Mouse (Mus musculus) monocyte, adult 2 months (primary cell): ENCODE measurements around the gene Card9.

Experiments
- DNase-seq, 2 experiments: peaks; one replicate each; pipeline ENCODE4 v3.0.0; 2022; ENCODE audit warnings: low spot score in 2 of 2, low read depth in 1 of 2

Gene Card9

GRCm38 (mm10) chr2:26306702-26307101, 54.0 kb downstream of the Card9 start:
- no peak for DNase-seq

GRCm38 (mm10) chr2:26305555-26305954, 55.2 kb downstream of the Card9 start:
- no peak for DNase-seq

DNA sequence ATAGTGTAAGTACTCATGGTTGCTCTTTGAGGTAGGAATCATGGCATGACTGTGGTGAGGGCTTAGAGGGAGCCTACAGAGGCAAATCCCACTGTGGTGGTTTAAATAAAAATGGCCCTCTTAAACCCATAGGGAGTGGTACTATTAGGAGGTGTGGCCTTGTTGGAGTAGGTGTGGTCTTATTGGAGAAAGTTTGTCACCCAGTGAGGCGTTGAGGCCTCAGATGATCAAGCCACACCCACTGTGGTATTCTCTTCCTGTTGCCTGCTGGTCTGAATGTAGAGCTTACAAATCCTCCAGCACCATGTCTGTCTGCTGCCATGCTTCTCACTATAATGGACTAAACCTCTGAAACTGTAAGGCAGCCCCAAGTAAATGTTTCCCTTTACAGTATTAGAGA, 56.0 kb downstream of the Card9 start:
- no peak for DNase-seq
